Comparison of ENCODE assay signal across 9 mouse cellular contexts in genomic region chr12:73205710-73206649, GRCm38 (mm10).
A peak's percentile ranks its signal among the peaks of the same experiment; 100 is the strongest.
DNase-seq lines count a peak whose midpoint lies in the region; ATAC-seq and TF ChIP-seq lines count a peak whose summit lies in the region.
"Had no signal": no experiment of that assay in that cellular context is flagged by ENCODE, and none has a peak within 500 bp of the region (broad histone marks: within the 10 kb centered on the region; RNA-seq: fewer than 3 reads in every experiment).

No protein-coding gene starts in this region.

- peak; percentile 39 for DNase-seq in embryo, embryonic 10 days (ENCODE audit: low spot score)
- DNase-seq in embryo, embryonic 9.5 days (ENCODE audit: extremely low spot score): no peak
- peak; percentile 21 for DNase-seq in gastrocnemius, postnatal 10 days
- peak; percentile 83 for DNase-seq in kidney, postnatal 0 days (ENCODE audit: low spot score)
- peak; percentile 45 for DNase-seq in ovary, postnatal 14 days (ENCODE audit: low spot score)
- no peak for DNase-seq in layer of hippocampus, postnatal 14 days (ENCODE audit: low spot score in 2 of 2)
- DNase-seq in cerebellum, postnatal 25 days: no peak

- H3K9me3 ChIP-seq in kidney, postnatal 0 days (replicated peaks; ENCODE audit: low read length): no peaks in the 10 kb centered on the region
- no peaks in the 10 kb centered on the region for H3K9me3 ChIP-seq in midbrain, embryonic 13.5 days

- H3K4me3 ChIP-seq in kidney, postnatal 0 days (replicated peaks; ENCODE audit: low read depth, low read length): no peak overlapping the region
- no peak overlapping the region for H3K4me3 ChIP-seq in midbrain, embryonic 13.5 days (replicated peaks)

- 52% methylated on average over 11 of the region's 11 CpGs for WGBS in kidney, postnatal 0 days
- WGBS in midbrain, embryonic 13.5 days: 80% methylated on average over 11 of the region's 11 CpGs

- no peaks in the 10 kb centered on the region for H3K36me3 ChIP-seq in kidney, postnatal 0 days (ENCODE audit: insufficient read depth, low read length)
- no peaks in the 10 kb centered on the region for H3K36me3 ChIP-seq in midbrain, embryonic 13.5 days

- H3K27me3 ChIP-seq in kidney, postnatal 0 days (ENCODE audit: insufficient read depth, low read length): no peaks in the 10 kb centered on the region
- no peaks in the 10 kb centered on the region for H3K27me3 ChIP-seq in midbrain, embryonic 13.5 days

- ATAC-seq in kidney, postnatal 0 days (replicated peaks; ENCODE audit: low FRiP score, low read depth): no peak
- ATAC-seq in midbrain, embryonic 13.5 days: no peak
- ATAC-seq: inflammation-experienced regulatory T-cells, adult 6 months had no signal

- no peak overlapping the region for H3K4me2 ChIP-seq in kidney, postnatal 0 days (ENCODE audit: low read length)
- no peak overlapping the region for H3K4me2 ChIP-seq in midbrain, embryonic 13.5 days (replicated peaks)

- no peak for TF ChIP-seq CTCF in kidney, postnatal 0 days (IDR thresholded peaks at IDR 0.05; ENCODE audit: low read depth)

- H3K27ac ChIP-seq in kidney, postnatal 0 days: peak overlapping the region; percentile 73
- no peak overlapping the region for H3K27ac ChIP-seq in midbrain, embryonic 13.5 days

- H3K9ac ChIP-seq in kidney, postnatal 0 days (ENCODE audit: low read depth, low read length): no peak overlapping the region
- no peak overlapping the region for H3K9ac ChIP-seq in midbrain, embryonic 13.5 days (replicated peaks)

- H3K4me1 ChIP-seq in kidney, postnatal 0 days (replicated peaks; ENCODE audit: insufficient read depth, low read length): no peaks in the 10 kb centered on the region
- H3K4me1 ChIP-seq in midbrain, embryonic 13.5 days (replicated peaks): no peaks in the 10 kb centered on the region

Comparison
In these comparisons a context has a peak if more than half of its experiments do, and no peak if none do; other contexts are left out.
1. DNase-seq: peak in embryo, embryonic 10 days (single experiment), gastrocnemius, postnatal 10 days (single experiment), kidney, postnatal 0 days (single experiment) and ovary, postnatal 14 days (single experiment); none in embryo, embryonic 9.5 days (single experiment), layer of hippocampus, postnatal 14 days (0 of 2) and cerebellum, postnatal 25 days (0 of 2).